ENCODE assay signal across 7 mouse cellular contexts in the genomic region with DNA sequence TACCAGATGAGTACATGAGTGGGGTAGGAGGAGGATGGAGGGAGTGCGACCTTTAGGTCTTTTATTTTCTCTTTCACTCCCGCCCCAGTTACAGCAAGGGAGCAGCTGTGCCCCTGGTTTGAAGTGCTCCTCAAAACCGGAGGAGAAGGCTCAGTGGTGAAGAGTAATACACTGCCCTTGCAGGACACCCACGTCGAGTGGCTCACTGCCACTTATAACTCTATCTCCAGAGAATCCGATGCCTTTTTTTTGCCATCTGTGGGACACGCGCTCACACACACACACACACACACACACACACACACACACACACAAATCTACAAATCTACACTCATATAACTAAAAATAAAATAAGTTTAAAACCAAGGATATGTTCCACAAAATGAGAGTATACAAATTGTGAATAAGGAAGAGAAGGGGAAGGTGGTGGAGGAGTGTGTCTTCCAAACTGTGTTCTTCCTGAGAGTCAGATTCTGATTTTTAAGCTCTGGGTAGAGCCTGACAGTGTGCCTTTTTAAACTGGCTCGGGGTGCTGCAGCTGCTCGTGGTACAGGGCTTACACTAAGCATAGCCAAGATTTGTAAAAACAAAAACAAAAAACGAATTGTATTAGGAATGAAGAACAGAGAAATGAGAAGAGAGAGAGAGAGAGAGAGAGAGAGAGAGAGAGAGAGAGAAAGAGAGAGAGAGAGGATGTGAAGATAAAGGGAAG. TPM values are rescaled to one million over a fixed set of nuclear protein-coding genes. Genes with fewer than 3 reads are reported as not detected.
A peak's percentile ranks its signal among the peaks of the same experiment; 100 is the strongest.
DNase-seq lines count a peak whose midpoint lies in the region; ATAC-seq lines count a peak whose summit lies in the region.

No protein-coding gene starts in this region.

- H3K9me3 ChIP-seq in liver, embryonic 11.5 days (ENCODE audit: control insufficient read depth, low read length) = no peaks in the 10 kb centered on the region
- no peaks in the 10 kb centered on the region for H3K9me3 ChIP-seq in forebrain, embryonic 15.5 days
- H3K9me3 ChIP-seq in limb, embryonic 15.5 days = no peaks in the 10 kb centered on the region
- H3K9me3 ChIP-seq in stomach, embryonic 14.5 days (ENCODE audit: control insufficient read depth, low read depth, low read length) = no peaks in the 10 kb centered on the region

- peaks cover 12% of the 10 kb centered on the region for H3K4me1 ChIP-seq in liver, embryonic 11.5 days (replicated peaks; ENCODE audit: control insufficient read depth, insufficient read depth, low read length)
- peaks cover 22% of the 10 kb centered on the region for H3K4me1 ChIP-seq in forebrain, embryonic 15.5 days
- peaks cover 19% of the 10 kb centered on the region for H3K4me1 ChIP-seq in limb, embryonic 15.5 days
- peaks cover 10% of the 10 kb centered on the region for H3K4me1 ChIP-seq in stomach, embryonic 14.5 days (ENCODE audit: control insufficient read depth, insufficient read depth, low read length)

- H3K36me3 ChIP-seq in liver, embryonic 11.5 days (ENCODE audit: control insufficient read depth, insufficient read depth, low read length) = peaks cover 3% of the 10 kb centered on the region; the same call in 1 of the 2 replicates
- no peaks in the 10 kb centered on the region for H3K36me3 ChIP-seq in forebrain, embryonic 15.5 days
- H3K36me3 ChIP-seq in limb, embryonic 15.5 days = peaks cover 5% of the 10 kb centered on the region; the same call in 1 of the 2 replicates
- H3K36me3 ChIP-seq in stomach, embryonic 14.5 days (ENCODE audit: control insufficient read depth, insufficient read depth, low read length) = peaks cover 8% of the 10 kb centered on the region; the same call in 1 of the 2 replicates

- no peaks in the 10 kb centered on the region for H3K27me3 ChIP-seq in liver, embryonic 11.5 days (replicated peaks; ENCODE audit: control insufficient read depth, insufficient read depth, low read length)
- H3K27me3 ChIP-seq in forebrain, embryonic 15.5 days = no peaks in the 10 kb centered on the region
- H3K27me3 ChIP-seq in limb, embryonic 15.5 days = no peaks in the 10 kb centered on the region
- no peaks in the 10 kb centered on the region for H3K27me3 ChIP-seq in stomach, embryonic 14.5 days (ENCODE audit: control insufficient read depth, insufficient read depth, low read length)

- H3K27ac ChIP-seq in liver, embryonic 11.5 days (ENCODE audit: low read depth, low read length) = no peak overlapping the region
- no peak overlapping the region for H3K27ac ChIP-seq in forebrain, embryonic 15.5 days (replicated peaks)
- H3K27ac ChIP-seq in limb, embryonic 15.5 days = no peak overlapping the region
- H3K27ac ChIP-seq in stomach, embryonic 14.5 days (ENCODE audit: low read length) = no peak overlapping the region

- 77% methylated on average over 11 of the region's 11 CpGs for WGBS in liver, embryonic 11.5 days
- WGBS in forebrain, embryonic 15.5 days = 80% methylated on average over 11 of the region's 11 CpGs
- 80% methylated on average over 11 of the region's 11 CpGs for WGBS in limb, embryonic 15.5 days
- 87% methylated on average over 11 of the region's 11 CpGs for WGBS in stomach, embryonic 14.5 days

- DNase-seq in liver, embryonic 11.5 days (ENCODE audit: low spot score) = no peak
- no peak for DNase-seq in liver
- no peak for DNase-seq in retina, postnatal 1 day
- DNase-seq in lung, postnatal 36 days = no peak

- no peak overlapping the region for H3K9ac ChIP-seq in liver, embryonic 11.5 days (ENCODE audit: low read depth, low read length)
- no peak overlapping the region for H3K9ac ChIP-seq in forebrain, embryonic 15.5 days (replicated peaks)
- H3K9ac ChIP-seq in limb, embryonic 15.5 days = no peak overlapping the region
- H3K9ac ChIP-seq in stomach, embryonic 14.5 days (replicated peaks; ENCODE audit: low read depth, low read length) = no peak overlapping the region

- H3K4me2 ChIP-seq in liver, embryonic 11.5 days = peak overlapping the region; percentile 53
- peak overlapping the region; percentile 73 for H3K4me2 ChIP-seq in forebrain, embryonic 15.5 days (replicated peaks)
- no peak overlapping the region for H3K4me2 ChIP-seq in limb, embryonic 15.5 days
- H3K4me2 ChIP-seq in stomach, embryonic 14.5 days (replicated peaks; ENCODE audit: low read depth, low read length) = peak overlapping the region; percentile 82; the same call in 1 of the 2 replicates

- peak overlapping the region; percentile 81 for H3K4me3 ChIP-seq in liver, embryonic 11.5 days (ENCODE audit: low read depth, low read length)
- peak overlapping the region; percentile 71; the same call in 1 of the 2 replicates for H3K4me3 ChIP-seq in forebrain, embryonic 15.5 days
- peak overlapping the region; percentile 89; the same call in 1 of the 2 replicates for H3K4me3 ChIP-seq in limb, embryonic 15.5 days
- no peak overlapping the region for H3K4me3 ChIP-seq in stomach, embryonic 14.5 days (ENCODE audit: low read depth, low read length)

- no peak for ATAC-seq in liver, embryonic 11.5 days (replicated peaks; ENCODE audit: low FRiP score)
- ATAC-seq in forebrain, embryonic 15.5 days (replicated peaks) = no peak
- no peak for ATAC-seq in limb, embryonic 15.5 days (ENCODE audit: insufficient number of reproducible peaks, low FRiP score, low TSS enrichment, low read depth)
- no peak for ATAC-seq in stomach, embryonic 14.5 days (ENCODE audit: insufficient number of reproducible peaks, insufficient read depth, low FRiP score, low read depth)

RNA-seq across cellular contexts. Expression of a gene that starts 0.9 kb away (rescaled TPM):
- polyA plus RNA-seq in liver, embryonic 11.5 days (2014; fragmentation: Nextera tagmentation; extraction: Ambion mirVana) = 133 and 145 TPM in 2 replicates
- polyA plus RNA-seq in forebrain, embryonic 15.5 days (2015; fragmentation: Nextera tagmentation; extraction: Ambion mirVana) = 105 and 106 TPM in 2 replicates
- 92.5 and 95.6 TPM in 2 replicates for polyA plus RNA-seq in limb, embryonic 15.5 days (2015; fragmentation: Nextera tagmentation; extraction: Ambion mirVana)
- 87.6 and 96.9 TPM in 2 replicates for polyA plus RNA-seq in stomach, embryonic 14.5 days (2014; fragmentation: Nextera tagmentation; extraction: Ambion mirVana)
